Comparison of ENCODE assay signal across 9 mouse cellular contexts in the genomic region with DNA sequence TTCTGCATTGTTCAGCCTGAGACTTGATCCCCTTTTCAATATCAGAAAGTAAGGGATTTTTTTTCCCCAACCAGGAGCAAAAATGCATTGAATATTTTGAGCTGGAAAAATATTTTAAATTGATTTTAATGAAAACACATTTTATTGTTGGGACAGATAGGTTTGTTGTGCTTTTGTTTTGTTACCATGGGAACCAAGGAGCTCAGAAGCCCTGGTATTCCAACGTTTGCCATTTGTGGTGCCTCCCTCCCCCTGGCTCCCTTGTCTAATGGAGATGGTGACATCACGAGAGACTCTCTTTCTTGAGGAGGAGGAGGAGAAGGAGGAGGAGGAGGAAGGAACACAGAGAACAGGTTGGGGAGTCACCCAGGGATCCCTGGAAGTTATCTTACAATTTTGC.
A peak's percentile ranks its signal among the peaks of the same experiment; 100 is the strongest.
DNase-seq lines count a peak whose midpoint lies in the region; ATAC-seq lines count a peak whose summit lies in the region.
"Had no signal": no experiment of that assay in that cellular context is flagged by ENCODE, and none has a peak within 500 bp of the region (broad histone marks: within the 10 kb centered on the region; RNA-seq: fewer than 3 reads in every experiment).

No protein-coding gene starts in this region.

- peaks cover 12% of the 10 kb centered on the region; the same call in 1 of the 2 replicates for H3K4me1 ChIP-seq in liver, embryonic 15.5 days (replicated peaks)
- H3K4me1 ChIP-seq in embryonic facial prominence, embryonic 14.5 days (ENCODE audit: control insufficient read depth, insufficient read depth, low read length): peaks cover 46% of the 10 kb centered on the region
- H3K4me1 ChIP-seq in intestine, embryonic 16.5 days (ENCODE audit: control insufficient read depth, insufficient read depth, low read length): peaks cover 28% of the 10 kb centered on the region

- H3K4me2 ChIP-seq in liver, embryonic 15.5 days: no peak overlapping the region
- H3K4me2 ChIP-seq in embryonic facial prominence, embryonic 14.5 days (ENCODE audit: low read depth, low read length): peak overlapping the region; percentile 32
- H3K4me2 ChIP-seq in intestine, embryonic 16.5 days (ENCODE audit: low read depth, low read length): no peak overlapping the region

- no peaks in the 10 kb centered on the region for H3K9me3 ChIP-seq in liver, embryonic 15.5 days (replicated peaks)
- H3K9me3 ChIP-seq in embryonic facial prominence, embryonic 14.5 days (ENCODE audit: control insufficient read depth, low read length): no peaks in the 10 kb centered on the region
- H3K9me3 ChIP-seq in intestine, embryonic 16.5 days (ENCODE audit: control insufficient read depth, low read length): no peaks in the 10 kb centered on the region
- H3K9me3 ChIP-seq: neural tube, embryonic 12.5 days had no signal

- 24% methylated on average over 2 of the region's 2 CpGs for WGBS in liver, embryonic 15.5 days (ENCODE audit: insufficient replicate concordance)
- WGBS in embryonic facial prominence, embryonic 14.5 days: 20% methylated on average over 2 of the region's 2 CpGs
- 18% methylated on average over 2 of the region's 2 CpGs for WGBS in intestine, embryonic 16.5 days

- H3K36me3 ChIP-seq in liver, embryonic 15.5 days (replicated peaks): 0 out of 2 replicates have a peak, but pooled peaks cover 22% of the 10 kb centered on the region
- peaks cover 33% of the 10 kb centered on the region for H3K36me3 ChIP-seq in embryonic facial prominence, embryonic 14.5 days (ENCODE audit: control insufficient read depth, insufficient read depth, low read length)
- H3K36me3 ChIP-seq in intestine, embryonic 16.5 days (ENCODE audit: control insufficient read depth, insufficient read depth, low read length): peaks cover 10% of the 10 kb centered on the region; the same call in 1 of the 2 replicates

- no peaks in the 10 kb centered on the region for H3K27me3 ChIP-seq in liver, embryonic 15.5 days
- no peaks in the 10 kb centered on the region for H3K27me3 ChIP-seq in embryonic facial prominence, embryonic 14.5 days (replicated peaks; ENCODE audit: control insufficient read depth, insufficient read depth, low read length)
- no peaks in the 10 kb centered on the region for H3K27me3 ChIP-seq in intestine, embryonic 16.5 days (replicated peaks; ENCODE audit: control insufficient read depth, insufficient read depth, low read length)
- H3K27me3 ChIP-seq: neural tube, embryonic 12.5 days had no signal

- no peak for DNase-seq in liver
- DNase-seq in embryonic facial prominence, embryonic 14.5 days (ENCODE audit: low spot score): peak; percentile 83
- peak; percentile 29 for DNase-seq in retina, embryonic 14.5 days (ENCODE audit: low spot score)
- DNase-seq in spleen, postnatal 4 days (ENCODE audit: low spot score in 2 of 2): no peak
- DNase-seq in T-cell, adult 2 months (ENCODE audit: low spot score): no peak
- no peak for DNase-seq in frontal cortex, postnatal 25 days (ENCODE audit: low spot score in 2 of 2)

- ATAC-seq in liver, embryonic 15.5 days (ENCODE audit: insufficient read depth): no peak
- peak; percentile 53; the same call in 1 of the 2 replicates for ATAC-seq in embryonic facial prominence, embryonic 14.5 days (ENCODE audit: low read depth)
- peak; percentile 39; the same call in 1 of the 2 replicates for ATAC-seq in intestine, embryonic 16.5 days

- peak overlapping the region; percentile 51; the same call in 1 of the 2 replicates for H3K27ac ChIP-seq in liver, embryonic 15.5 days (replicated peaks)
- peak overlapping the region; percentile 83 for H3K27ac ChIP-seq in embryonic facial prominence, embryonic 14.5 days (replicated peaks; ENCODE audit: low read depth, low read length)
- peak overlapping the region; percentile 82 for H3K27ac ChIP-seq in intestine, embryonic 16.5 days (ENCODE audit: low read length)
- H3K27ac ChIP-seq: neural tube, embryonic 12.5 days had no signal

- H3K4me3 ChIP-seq in liver, embryonic 15.5 days (replicated peaks): no peak overlapping the region
- no peak overlapping the region for H3K4me3 ChIP-seq in embryonic facial prominence, embryonic 14.5 days (ENCODE audit: low read depth, low read length)
- H3K4me3 ChIP-seq in intestine, embryonic 16.5 days (ENCODE audit: low read length): no peak overlapping the region
- H3K4me3 ChIP-seq: neural tube, embryonic 12.5 days had no signal

- no peak overlapping the region for H3K9ac ChIP-seq in liver, embryonic 15.5 days
- H3K9ac ChIP-seq in embryonic facial prominence, embryonic 14.5 days (ENCODE audit: low read depth, low read length): no peak overlapping the region
- no peak overlapping the region for H3K9ac ChIP-seq in intestine, embryonic 16.5 days (ENCODE audit: low read depth, low read length)
- H3K9ac ChIP-seq: neural tube, embryonic 12.5 days had no signal

Comparison
In these comparisons a context has a peak if more than half of its experiments do, and no peak if none do; other contexts are left out.
1. DNase-seq: peak in embryonic facial prominence, embryonic 14.5 days (single experiment) and retina, embryonic 14.5 days (single experiment); none in liver (single experiment), spleen, postnatal 4 days (0 of 2), T-cell, adult 2 months (single experiment) and frontal cortex, postnatal 25 days (0 of 2).
2. Peak in every context shown above with its lines, with median percentiles within 50 percentile points of each other: H3K27ac ChIP-seq.